Mouse (Mus musculus) left cerebral cortex, postnatal 10 days (tissue): ENCODE measurements at regions not wholly inside any gene's neighbourhood (a gene's known extent, or its start where the extent isn't known, plus 50 kb on each side); places are given as distances from the start of the nearest gene placed in this dataset.

ENCODE experiments used
- DNase-seq, 2 experiments: peaks; one replicate each; pipeline ENCODE4 v3.0.0; 2021 to 2022; ENCODE audit warnings: low spot score in 2 of 2, mixed read lengths in 1 of 2; ENCODE audit errors: extremely low spot score in 1 of 2
- intact Hi-C: fragments of 180-260 bp; cut with DNase I; formaldehyde crosslinking; loops from one replicate; pipeline ENCODE4 v1.15.1; 2025

GRCm38 (mm10) chr11:114300611-114301319 lies 233.9 kb upstream of the Sdk2 start:
- intact Hi-C loops = no loop called here
- DNase-seq = no peak

GRCm38 (mm10) chr11:114296816-114297334 lies 230.0 kb upstream of the Sdk2 start:
- intact Hi-C loops = no loop called here
- no peak for DNase-seq

DNA sequence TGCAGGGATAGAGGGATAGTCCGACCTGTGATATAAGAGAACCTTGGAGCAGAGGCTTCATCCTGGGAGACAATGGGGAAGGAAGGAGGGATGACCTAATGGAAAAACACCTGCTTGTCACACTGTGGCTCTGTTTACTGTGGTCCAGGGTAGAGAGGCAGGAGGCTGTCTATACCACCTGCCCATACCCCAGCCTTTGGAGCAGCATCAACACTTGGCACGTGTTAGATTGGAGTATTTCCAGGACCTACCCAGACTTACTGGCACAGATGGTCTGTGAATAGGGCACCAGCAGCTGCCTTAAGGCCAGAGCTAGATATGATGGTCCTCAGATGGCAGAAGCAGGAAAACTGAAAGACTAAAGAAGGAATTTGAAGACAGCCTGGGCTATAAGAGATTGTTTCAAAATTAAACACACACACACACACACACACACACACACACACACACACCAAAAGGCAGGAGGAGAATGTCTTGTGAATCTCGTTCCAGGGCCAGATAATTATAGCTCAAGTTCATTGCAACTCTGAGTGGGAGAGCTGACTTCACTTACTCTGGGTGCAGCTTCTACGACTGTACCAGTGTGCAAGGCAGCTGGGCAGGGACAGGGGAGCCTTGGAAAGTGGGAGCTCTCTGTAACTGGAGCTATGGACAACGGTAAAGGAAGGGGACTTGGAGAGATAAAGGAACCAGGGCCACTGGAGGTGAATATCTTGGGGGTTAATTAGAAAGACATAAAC lies 227.8 kb upstream of the Sdk2 start:
- intact Hi-C loops = no loop called here
- no peak for DNase-seq

DNA sequence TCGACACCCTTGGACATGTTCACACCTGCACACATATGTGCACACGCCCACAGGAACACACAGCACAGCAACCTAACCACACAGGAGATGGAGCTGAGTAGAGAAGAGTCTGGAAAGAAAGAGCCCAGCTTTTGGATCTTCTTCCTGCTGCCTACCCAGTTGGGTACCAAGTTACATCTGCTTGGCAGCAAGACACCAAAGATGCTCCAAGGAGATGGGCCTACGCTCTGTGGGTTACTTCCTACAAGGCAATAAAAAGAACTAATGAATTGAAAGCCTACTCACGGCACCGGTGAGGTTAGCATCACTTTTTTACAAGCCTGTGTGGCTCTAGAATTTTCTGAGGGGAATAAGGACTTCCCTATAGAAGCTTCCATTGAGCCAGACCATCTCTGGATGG lies 224.4 kb upstream of the Sdk2 start:
- DNase-seq = no peak
- intact Hi-C loops = no loop called here

GRCm38 (mm10) chr11:114289946-114290345 lies 223.1 kb upstream of the Sdk2 start:
- intact Hi-C loops = no loop called here
- no peak for DNase-seq

GRCm38 (mm10) chr11:114284820-114285666 lies 218.2 kb upstream of the Sdk2 start:
- DNase-seq = peak; percentile 25 to 40
- intact Hi-C loops = loop anchor here (5.0 kb wide), 1 partner anchor 218 kb away; the partner anchor contains the start of gene Sdk2

DNA sequence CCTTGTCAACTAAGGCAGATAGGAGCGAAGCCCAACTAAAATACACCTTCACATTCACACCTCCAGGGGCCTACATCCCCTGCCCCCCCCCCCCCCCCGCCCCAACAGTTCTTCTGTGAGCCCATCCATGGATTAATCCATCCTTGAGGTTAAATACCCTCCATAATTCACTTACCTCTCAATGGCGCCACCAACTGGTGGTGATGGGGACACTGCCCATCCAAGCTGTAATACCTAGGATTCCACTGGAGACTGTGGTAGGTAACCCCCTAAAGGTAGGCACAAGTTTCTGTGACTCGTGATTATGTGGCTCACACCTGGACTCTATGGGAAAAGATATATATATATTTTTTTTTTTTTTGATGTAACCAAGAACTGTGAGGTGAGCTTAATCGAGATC lies 216.4 kb upstream of the Sdk2 start:
- intact Hi-C loops = loop anchor here (5.0 kb wide), 1 partner anchor 216 kb away; the partner anchor contains the start of gene Sdk2
- DNase-seq = peak in 1 of 2 experiments; percentile 52

- no peak for DNase-seq
- intact Hi-C loops = loop anchor here (5.0 kb wide), 1 partner anchor 215 kb away; the partner anchor contains the start of gene Sdk2
Observed at GRCm38 (mm10) chr11:114282566-114282965, 215.7 kb upstream of the Sdk2 start.

DNA sequence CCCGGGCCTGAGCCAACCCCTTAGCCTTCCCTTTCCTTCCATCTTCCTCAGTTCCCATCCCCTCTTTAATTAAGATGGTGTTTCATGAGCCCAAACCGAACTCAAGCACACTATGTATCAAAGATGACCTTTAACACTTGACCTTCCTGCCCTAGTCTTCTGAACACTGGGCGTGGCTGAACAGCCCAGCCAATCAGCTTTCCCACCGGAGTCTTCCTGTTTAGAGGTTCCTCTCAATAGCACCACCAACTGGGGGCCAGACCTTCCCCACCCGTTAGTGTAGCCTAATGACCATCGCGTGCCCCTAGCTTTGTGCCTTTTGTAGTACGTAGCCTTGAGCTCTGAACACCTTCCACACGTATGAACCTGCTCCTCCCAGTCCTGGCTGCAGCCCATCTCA lies 215.0 kb upstream of the Sdk2 start:
- intact Hi-C loops = loop anchor here (5.0 kb wide), 1 partner anchor 215 kb away; the partner anchor contains the start of gene Sdk2

GRCm38 (mm10) chr11:114281041-114281695 lies 214.3 kb upstream of the Sdk2 start:
- intact Hi-C loops = loop anchor here (5.0 kb wide), 1 partner anchor 214 kb away; the partner anchor contains the start of gene Sdk2
- no peak for DNase-seq

More for the DNA sequence above, 215.0 kb upstream of the Sdk2 start:
- DNase-seq = no peak

DNA sequence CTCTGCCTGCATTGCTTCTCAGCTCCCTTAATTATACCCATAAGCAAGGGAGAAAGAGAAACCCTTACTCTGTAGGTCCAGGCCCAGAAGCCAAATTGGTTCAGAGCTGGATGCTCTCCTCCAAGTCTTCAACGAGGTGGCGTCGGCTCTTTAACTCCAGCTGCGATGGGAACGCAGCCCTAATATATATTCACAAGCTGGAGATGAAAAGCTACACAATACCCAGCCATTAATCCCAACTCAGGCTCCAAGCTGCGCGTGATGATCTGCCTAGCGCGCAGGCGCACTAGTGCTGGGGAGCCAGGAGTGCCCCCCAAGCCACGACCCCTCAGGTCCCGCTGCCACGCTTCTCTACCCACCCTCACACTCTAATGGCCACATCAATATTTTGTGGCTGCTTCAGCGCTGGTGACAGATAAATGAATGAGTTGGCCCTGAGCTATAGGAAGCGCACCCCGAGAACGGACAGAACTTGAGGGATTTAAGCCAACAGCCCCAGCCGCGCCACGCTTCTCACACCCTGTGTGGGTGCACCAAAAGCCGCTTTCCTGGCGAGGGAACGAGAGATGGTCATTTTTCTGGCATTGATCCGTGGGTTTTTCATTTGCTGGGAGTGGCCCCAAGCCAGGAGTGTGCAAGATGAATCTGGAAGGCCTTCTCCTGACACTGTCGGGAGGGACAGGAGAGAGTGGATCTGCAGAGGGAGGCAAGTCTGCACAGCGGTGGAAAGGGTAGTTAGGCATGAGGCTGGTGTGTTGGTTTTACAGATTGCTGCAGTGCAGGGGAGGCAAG lies 210.9 kb upstream of the Sdk2 start:
- no peak for DNase-seq
- intact Hi-C loops = no loop called here

DNA sequence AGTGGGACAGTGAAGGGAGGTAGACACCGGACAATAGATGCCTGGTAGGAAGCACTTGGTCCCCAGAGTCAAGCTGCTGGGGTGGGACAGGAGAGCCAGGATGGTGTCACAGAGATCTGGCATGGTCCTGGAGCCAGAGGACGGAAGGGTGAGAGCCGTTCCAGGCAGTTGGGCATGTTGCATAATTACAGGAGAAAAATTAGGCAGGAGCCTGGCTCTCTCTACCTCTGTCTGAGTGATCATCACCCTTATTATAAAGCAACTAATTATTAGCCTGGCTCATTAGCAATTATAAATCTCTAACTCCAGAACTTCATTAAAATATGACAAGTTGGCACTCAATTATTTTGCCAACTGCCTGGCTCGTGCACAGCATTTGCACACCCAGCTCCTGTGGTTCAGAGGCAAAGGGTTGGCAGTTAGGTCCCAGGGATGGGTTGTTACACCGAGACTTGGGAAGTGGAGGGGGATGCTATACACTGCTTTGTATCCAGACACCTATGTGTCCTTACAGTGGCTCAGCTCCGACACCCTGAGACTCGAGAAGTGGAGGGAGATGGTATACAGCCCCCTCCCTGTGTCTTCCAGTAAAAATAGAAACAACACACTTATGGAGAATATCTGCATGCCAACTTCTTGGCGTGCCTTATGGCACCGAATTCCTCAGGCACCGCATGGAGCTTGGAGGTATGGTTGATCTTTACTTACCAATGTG lies 203.7 kb upstream of the Sdk2 start:
- DNase-seq = no peak
- intact Hi-C loops = no loop called here

DNA sequence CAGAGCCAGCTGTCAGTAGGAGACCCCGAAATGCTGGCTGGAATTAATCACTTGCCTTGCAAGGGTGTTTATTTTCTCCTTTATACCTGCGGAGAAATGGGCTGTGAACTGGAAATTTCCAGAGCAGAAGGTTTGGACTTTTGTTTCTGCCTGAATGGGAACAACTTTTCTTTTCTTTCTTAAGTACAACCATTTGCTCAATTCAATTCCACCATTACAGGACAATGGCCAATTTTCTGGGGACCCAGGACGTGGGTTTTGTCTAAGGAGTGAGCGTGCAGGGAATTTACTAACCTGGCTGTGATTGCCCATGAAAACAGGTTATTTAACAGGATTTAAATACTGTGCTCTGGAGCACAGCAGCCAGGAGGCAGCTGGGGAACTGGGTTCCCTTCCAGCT lies 195.1 kb upstream of the Sdk2 start:
- no peak for DNase-seq
- intact Hi-C loops = no loop called here

DNA sequence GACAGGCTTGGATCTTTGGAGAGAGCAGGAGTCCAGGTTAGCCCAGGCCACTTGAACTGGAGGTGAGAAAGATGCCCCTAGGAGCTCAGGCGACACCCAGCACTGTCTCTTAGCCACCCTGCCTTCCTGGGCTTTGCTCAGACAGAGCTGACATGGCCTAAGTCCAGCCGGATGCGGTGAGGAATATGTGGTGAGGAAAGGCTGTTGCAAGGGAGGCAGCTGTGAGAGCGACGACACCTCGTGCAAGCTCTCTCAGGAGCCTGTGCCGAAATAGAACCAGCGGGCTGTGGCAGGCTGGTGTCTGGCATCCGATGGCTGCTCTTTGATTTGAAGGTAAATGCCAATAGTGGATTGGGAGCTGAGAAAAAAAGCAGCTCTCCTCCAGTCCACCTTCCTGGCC lies 191.4 kb upstream of the Sdk2 start:
- DNase-seq = no peak
- intact Hi-C loops = no loop called here

GRCm38 (mm10) chr11:114257756-114258155 lies 190.9 kb upstream of the Sdk2 start:
- DNase-seq = no peak
- intact Hi-C loops = no loop called here

DNA sequence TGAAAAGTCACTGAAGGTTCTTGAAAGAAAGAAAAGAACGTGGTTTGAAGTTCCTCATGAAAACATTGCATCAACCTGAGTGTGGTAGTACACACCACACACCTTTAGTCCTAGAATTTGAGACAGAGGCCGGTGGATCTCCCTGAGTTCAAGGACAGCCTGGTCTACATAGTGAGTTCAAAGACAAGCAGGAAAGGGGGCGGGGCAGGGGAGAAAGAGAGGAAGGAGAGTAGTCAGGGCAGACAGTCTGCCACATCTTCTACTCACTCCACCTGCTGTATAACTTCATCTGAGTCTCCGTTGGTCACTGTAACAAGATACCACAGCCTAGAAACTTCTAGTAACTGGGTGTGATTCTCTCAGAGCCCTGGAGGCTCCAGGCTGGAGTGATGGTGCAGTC lies 190.2 kb upstream of the Sdk2 start:
- DNase-seq = no peak
- intact Hi-C loops = no loop called here

DNA sequence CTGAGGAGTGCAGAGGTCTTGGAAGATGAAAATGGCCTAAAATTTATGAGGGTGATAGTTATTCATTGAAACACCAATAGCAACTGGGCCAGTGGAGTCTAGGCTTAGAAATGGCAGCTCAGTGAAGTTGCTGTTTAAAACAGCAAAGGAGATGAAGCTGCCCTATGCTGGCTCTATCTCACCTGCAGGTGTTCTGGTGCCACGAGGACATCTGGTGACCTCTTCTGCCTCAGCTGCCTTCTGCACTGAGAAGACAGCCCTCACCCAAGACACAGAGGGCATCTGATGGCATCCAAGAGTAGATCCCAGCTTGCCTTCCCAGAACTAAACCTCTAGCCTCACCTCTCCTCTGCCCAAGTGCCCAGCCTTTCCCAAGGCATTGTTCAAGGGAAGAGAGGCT lies 187.5 kb upstream of the Sdk2 start:
- no peak for DNase-seq
- intact Hi-C loops = no loop called here
